Mouse (Mus musculus) olfactory bulb, adult 2 months (tissue): ENCODE data around the gene Ppip5k2.

Experiments
- CTCF ChIP-seq: fragments of 200-500 bp; IDR thresholded peaks from 2 replicates; pipeline ENCODE4 v1.5.1; 2012; ENCODE audit warnings: low read depth, mild to moderate bottlenecking, low read length, moderate library complexity; ENCODE audit not compliant: insufficient read depth
- POLR2A ChIP-seq: fragments of 200-500 bp; IDR thresholded peaks from 2 replicates; pipeline ENCODE4 v1.6.1; 2012; ENCODE audit warnings: mild to moderate bottlenecking, low read depth, low read length, moderate library complexity; ENCODE audit not compliant: insufficient read depth

GRCm38 (mm10) chr1:97676115-97676514, 94.1 kb downstream of the Ppip5k2 start:
- TF ChIP-seq POLR2A, result no peak
- TF ChIP-seq CTCF, result no peak
